Mouse (Mus musculus) large intestine, adult 2 months (tissue): ENCODE measurements around the gene Il18r1. TPM values are rescaled to one million over a fixed set of nuclear protein-coding genes. Genes with fewer than 3 reads are reported as not detected.

Source experiments
- DNase-seq: peaks from one replicate; pipeline ENCODE4 v3.0.0-alpha.2; 2012; ENCODE audit warnings: low read depth, low spot score
- WGBS: fragments of 180-500 bp; shearing (Covaris S2); methylation state at CpG from one replicate; pipeline ENCODE4 v1.1.7; 2018; 5-methylcytosine and 5-hydroxymethylcytosine counted together
- polyA plus RNA-seq: library from polyadenylated mRNA; depleted of rRNA; stranded (reverse); fragments of >200 nt; gene quantifications from 2 replicates; pipeline ENCODE4 v1.2.3, GENCODE M21; 2012; rRNA removed

Gene Il18r1
- polyA plus RNA-seq: 0.52 and 1.1 TPM in 2 replicates

DNA sequence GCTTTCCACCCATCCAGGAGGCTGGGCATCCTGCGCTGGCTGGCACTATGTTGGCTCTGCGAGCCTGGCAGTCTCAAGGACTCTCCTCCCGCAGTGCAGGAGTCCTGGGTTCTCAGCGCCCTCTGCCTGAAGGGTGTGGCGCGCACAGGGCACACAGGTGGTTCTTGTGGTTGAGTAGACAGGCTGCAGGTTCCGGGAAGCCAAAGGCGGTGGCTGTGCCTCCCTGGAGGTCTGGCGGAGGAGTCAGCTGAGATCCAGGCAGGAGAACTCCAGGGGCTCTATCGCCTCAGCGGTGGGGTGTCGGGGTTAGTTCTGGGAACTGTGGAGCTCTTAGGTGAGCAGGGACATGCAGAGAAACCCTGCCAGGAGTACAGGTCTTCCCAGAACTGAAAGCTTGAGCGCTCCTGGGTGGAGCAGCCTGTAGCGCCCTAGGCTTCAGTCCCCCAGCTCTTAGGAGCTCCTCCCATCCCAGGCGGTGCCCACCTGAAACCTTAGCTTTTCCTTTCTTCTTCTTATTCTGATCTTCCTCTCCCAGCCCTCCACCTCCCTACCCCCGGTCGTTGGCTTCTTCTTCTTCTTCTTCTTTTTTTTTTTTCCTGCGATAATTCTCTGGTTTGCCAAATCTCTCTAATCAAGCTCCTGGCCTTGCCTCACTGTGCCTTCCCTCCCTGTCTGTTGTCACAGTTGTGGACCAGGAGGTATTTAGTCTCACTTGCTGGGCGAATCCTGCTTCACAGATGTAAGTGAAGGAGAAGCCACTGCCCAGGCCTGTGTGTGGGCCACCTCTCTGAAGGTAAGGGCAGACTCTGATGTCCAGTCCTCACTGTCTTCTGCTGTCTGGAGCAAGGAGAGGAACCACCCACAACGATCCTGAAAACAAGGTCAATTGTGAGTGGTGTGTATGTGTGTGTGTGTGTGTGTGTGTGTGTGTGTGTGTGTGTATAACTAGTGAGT is at the start of gene Il18r1:
Gene Il18r1, plus strand, starts transcription at position 76 of the 954 bp plus-strand sequence.
- peak; percentile 16 for DNase-seq
- WGBS: 29% methylated on average over 20 of the region's 20 CpGs

GRCm38 (mm10) chr1:40417034-40417433 is 48.3 kb upstream of the Il18r1 start:
- WGBS: 73% methylated on average over 2 of the region's 2 CpGs
- DNase-seq: no peak

DNA sequence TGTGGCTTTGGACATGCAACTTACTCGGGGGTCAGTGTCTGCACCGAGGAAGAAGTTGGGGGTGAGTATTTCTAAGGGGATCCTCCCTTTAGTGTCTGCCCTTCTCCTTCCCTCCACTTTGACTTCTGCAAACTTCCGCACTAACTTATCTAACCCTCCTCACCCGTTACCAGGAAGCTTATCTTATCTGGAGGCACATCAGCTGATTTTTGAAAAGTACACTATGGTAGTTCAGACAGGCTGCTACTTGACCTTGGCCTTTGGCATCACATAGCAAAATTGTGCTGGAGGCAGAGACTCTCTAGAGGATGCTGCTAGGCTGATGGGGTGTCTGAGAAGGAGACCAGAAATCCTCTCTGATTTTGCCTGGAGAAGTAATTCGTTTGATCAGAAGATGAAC is 46.8 kb upstream of the Il18r1 start:
- no peak for DNase-seq
- 35% methylated on average over 5 of the region's 5 CpGs for WGBS

DNA sequence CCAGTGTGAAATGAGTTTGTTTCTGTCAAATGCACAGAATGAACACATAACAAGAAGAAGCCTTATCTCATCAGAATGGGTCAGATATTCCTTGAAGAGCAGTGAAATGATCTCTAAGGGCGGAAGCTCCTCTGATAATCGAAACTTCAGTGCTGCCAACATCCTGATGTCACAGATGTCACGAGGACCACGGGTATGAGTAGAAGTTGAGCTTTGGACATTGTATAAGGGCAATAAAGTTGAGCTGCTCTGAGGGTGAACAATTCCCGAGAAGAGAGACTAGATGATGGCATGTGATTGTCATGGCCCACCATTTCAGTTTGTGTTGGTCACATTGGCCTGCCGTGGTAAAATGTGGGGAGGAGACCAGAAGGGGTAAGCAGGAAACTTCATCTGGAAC is 41.5 kb upstream of the Il18r1 start:
- WGBS: 51% methylated on average over 6 of the region's 6 CpGs
- DNase-seq: peak; percentile 32

GRCm38 (mm10) chr1:40427270-40427669 is 38.1 kb upstream of the Il18r1 start:
- WGBS: 89% methylated on average over 9 of the region's 9 CpGs
- no peak for DNase-seq

DNA sequence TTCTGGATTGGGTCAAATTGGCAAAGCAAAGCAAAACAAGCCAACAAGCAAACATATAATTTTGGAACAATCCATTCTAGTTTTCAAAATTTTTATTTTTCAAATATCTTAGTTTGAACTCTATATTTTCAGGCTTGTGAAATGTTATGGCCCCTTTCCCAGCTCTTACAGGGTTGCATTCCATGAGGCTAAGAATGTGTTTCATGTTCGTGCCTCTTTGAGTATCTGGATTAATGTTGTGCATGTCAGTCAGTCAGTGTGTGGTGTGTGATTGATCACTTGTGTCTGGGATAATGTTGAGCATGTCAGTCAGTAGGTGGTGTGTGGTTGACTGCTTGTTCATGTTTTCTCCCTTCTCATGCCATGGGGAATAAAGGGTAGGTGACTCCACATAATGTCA is 37.5 kb upstream of the Il18r1 start:
- DNase-seq: no peak
- WGBS: 73% methylated on average over 1 of the region's 1 CpGs

- WGBS: 65% methylated on average over 5 of the region's 5 CpGs
- DNase-seq: no peak
These were observed 36.3 kb upstream of the Il18r1 start, which contains the start of gene Il1rl1 for GRCm38 (mm10) chr1:40428910-40429675. Il1rl1 (plus strand) TSS chr1:40429570.

DNA sequence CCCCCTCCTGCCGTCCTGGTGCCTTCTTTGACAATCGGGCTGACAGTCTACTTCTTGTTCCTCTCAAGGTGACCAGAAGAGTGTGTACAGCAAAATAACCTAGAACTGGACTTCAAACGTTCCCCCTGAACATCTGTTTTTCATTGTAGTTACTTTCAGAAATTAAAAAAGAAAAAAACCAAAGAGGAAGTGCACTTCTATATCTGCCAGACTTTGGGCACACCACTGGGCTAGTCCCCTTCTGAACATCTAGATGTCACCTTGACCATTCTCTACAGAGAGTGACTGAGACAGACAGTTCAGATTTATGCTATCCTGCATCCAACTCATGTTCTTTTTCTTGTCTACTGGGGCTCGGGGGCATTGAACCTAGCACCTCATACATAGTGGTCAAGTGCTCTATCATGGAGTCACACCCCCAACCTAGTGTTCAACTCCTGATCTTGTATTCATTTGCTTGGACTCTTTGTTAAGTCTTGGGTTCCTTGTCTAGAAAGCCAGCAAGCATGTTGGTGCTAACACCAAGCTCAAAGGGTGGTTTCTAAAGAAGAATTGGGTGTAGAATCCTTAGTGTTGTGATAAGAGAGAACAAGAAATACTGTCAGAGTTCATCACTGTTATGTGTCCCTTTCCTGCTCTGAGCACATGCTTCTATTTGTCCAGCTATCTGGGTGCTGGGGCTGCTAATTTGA is 35.1 kb upstream of the Il18r1 start:
- DNase-seq: no peak
- WGBS: 75% methylated on average over 4 of the region's 4 CpGs

DNA sequence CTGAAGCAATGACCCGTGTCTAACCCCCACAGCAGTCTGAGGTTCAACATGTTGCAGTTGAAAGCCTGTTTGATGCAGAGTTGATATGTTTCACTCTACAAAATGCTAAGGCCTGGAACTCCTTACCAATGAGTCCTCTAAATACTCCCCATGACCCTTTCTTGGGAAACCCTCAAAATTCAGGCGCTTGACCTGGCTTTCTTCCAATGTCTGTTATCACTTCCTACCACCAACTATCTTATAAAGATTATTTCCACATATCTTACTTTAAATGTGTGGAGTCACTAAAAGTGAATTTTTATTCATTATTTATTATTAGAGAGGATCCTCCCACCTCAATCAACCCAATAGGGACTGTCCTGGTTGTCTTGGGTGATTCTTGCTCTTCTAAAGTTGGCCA is 33.2 kb upstream of the Il18r1 start:
- 87% methylated on average over 2 of the region's 2 CpGs for WGBS
- no peak for DNase-seq

GRCm38 (mm10) chr1:40435936-40436335 is 29.4 kb upstream of the Il18r1 start:
- 87% methylated on average over 3 of the region's 3 CpGs for WGBS

DNA sequence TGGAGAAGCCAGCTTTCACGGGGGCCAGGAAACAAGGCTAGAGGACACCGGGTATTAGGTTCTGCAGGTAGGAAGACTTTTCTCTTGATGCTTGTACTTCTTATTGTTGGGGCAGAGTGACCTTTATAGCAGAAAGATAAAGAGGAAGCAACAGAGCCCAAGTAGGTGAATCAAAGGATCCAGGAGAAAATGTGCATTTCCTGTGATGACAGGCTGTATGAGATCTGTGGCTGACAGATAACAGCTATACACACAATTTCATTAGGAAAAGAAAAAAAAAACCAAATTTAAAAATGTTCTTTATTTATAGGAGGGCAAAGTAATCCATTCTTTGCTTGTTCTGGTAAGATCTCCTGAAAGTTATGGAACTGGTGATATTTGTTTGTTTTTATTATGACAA is 28.0 kb upstream of the Il18r1 start:
- no peak for DNase-seq
- 88% methylated on average over 2 of the region's 2 CpGs for WGBS

More at GRCm38 (mm10) chr1:40435936-40436335, 29.4 kb upstream of the Il18r1 start:
- DNase-seq: no peak

DNA sequence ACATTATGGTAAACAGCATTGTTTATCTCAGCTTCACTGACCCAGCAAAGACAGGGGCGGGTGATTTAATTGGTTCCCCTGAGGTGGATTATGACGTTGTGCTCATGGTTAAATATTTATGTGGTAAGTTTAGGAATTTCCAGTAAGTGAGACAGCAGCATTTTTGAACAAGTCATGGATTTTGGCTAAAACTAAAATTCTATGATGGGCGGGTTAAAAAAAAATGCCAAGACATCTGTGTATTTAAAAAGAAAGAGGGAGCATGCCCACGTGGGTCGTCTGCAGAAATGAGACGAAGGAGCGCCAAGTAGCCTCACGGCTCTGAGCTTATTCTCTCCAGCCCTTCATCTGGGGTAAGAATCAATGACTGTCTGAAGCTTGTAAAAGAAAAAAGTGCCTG is 25.8 kb upstream of the Il18r1 start:
- no peak for DNase-seq
- 52% methylated on average over 8 of the region's 8 CpGs for WGBS

DNA sequence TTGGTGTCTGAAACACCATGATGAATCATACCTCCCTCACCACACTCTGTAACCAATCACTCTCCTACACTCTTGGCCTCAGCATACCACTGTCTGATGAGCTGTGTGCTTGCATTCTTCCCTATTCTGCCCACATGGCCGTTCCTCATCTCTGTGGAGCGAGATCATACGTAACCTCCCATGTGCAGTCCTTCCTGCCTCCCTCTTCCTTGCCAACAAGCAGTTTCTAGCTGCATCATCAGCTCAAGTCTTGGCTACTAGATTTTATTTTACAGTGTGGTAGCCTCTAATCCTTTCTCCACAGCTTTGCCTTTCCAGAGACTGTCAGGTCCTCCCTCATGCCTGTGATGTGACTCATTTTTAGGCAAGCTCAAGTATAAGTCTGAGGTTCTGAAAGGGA is 20.6 kb upstream of the Il18r1 start:
- DNase-seq: no peak
- WGBS: 75% methylated on average over 3 of the region's 3 CpGs

- WGBS: 86% methylated on average over 4 of the region's 4 CpGs
- no peak for DNase-seq
These were observed 2.0 kb downstream of the Il18r1 start for GRCm38 (mm10) chr1:40467306-40467705.

DNA sequence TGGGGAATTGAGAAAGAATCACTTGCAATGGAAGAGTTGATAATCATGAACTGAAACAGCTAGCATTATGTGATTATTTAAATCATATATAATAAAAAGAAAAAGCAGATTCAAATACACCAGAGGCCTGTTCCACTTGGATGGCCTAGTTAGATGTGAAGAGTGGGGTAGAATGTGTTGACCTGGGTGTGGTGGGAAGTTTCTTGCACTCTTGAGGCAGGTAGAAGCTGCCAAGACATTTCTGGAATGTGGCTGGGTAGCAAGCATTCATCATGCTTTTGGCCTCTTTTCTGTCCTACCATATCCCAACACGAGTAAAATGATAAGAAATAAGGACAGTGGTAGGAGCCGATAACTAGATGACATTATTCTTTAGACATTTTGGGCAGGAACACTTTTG is 3.5 kb downstream of the Il18r1 start:
- WGBS: 67% methylated on average over 2 of the region's 2 CpGs
- no peak for DNase-seq

DNA sequence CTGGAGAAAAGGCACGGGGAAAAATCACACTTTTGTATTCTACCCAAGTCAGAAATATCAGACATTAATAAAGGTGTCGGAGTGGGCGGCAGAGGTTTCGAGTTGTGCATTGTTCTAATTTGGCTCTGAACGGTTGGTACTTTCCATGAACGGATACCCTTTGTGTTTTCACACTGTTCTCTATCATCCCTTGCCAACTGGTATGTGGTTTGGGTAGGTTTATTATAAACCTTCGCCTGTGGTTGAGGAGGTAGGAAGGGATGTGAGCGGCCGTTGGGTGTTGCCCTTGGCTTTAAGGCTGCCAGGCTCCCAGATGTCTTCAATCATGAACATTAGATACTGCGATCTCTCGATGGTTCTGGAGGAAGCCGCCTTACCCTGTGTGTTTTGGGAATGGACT is 4.5 kb downstream of the Il18r1 start:
- WGBS: 80% methylated on average over 12 of the region's 12 CpGs
- no peak for DNase-seq

- no peak for DNase-seq
- WGBS: 77% methylated on average over 1 of the region's 1 CpGs
These were observed 7.0 kb downstream of the Il18r1 start for GRCm38 (mm10) chr1:40472401-40472800.

- 82% methylated on average over 4 of the region's 4 CpGs for WGBS
- DNase-seq: no peak
These were observed 8.3 kb downstream of the Il18r1 start for GRCm38 (mm10) chr1:40473640-40474039.

GRCm38 (mm10) chr1:40474336-40474735 is 9.0 kb downstream of the Il18r1 start:
- WGBS: 85% methylated on average over 5 of the region's 5 CpGs
- no peak for DNase-seq

- WGBS: 46% methylated on average over 3 of the region's 3 CpGs
- DNase-seq: no peak
These were observed 10.3 kb downstream of the Il18r1 start for GRCm38 (mm10) chr1:40475697-40476096.
